Mouse (Mus musculus): ENCODE data around the gene Osm.

The Osm gene

DNA sequence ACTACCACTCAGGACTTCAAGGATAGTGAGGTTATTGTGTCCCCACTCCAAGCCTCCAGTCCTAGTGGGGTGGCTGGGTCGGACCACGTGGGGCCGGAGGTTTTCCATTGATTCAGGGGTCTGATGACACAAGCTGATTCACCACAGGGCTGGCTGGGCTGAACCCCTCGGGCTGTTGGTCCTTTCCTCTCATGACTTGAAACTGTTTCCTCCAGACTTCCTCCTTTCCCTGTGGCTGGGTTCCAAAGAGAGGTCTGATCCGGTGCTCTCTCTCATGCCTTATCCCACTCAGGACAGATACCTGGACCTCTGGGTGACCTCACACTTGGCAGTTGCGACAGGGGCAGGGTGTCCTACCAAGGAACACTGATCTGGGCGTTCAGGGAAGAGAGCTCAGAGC is 3.9 kb downstream of the Osm start:
- DNase-seq (ENCODE audit: low spot score): no peak

DNA sequence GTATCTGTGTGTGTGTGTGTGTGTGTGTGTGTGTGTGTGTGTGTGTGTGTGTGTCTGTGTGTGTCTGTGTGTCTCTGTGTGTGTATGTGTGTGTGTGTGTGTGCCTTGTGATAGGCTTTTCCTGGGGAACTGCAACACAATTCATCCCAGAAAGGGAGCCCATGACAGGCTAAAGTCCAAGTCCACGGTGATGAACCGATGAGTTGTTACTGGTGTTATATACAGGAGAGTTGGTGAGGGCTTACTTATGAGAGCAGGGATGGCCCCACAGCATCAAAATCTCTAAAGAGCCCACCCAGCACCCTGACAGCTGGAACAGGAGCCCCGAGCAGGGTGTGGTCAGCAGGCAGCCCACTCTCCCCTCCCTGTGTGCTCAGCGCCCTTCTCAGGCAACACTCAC is 5.0 kb downstream of the Osm start:
- DNase-seq (ENCODE audit: low spot score): no peak

DNA sequence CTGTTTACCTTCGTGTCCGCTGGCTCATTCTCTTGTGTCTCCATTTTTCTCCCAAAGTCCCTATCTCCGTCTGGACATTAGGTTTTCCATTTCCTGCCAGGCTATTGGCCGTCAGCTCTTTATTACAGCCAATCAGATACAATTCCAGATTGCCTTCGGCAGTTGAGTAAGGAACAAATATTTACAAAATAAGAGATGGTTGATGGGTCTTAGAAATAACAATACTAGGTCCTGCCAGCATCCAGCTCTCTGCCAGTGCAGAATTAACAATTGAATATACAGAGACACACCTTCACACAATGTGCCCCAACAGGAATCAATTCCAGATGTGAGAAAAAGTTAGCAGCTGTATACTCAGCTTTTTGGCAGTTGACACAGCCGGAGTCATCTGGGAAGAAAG is 9.9 kb downstream of the Osm start:
- DNase-seq (ENCODE audit: low spot score): no peak

- no peak for DNase-seq (ENCODE audit: low spot score)
Measured at GRCm38 (mm10) chr11:4246623-4247022, 10.4 kb downstream of the Osm start.

GRCm38 (mm10) chr11:4247201-4247959 is 11.2 kb downstream of the Osm start:
- DNase-seq (ENCODE audit: low spot score): no peak

GRCm38 (mm10) chr11:4249151-4249550 is 12.9 kb downstream of the Osm start:
- no peak for DNase-seq (ENCODE audit: low spot score)

DNA sequence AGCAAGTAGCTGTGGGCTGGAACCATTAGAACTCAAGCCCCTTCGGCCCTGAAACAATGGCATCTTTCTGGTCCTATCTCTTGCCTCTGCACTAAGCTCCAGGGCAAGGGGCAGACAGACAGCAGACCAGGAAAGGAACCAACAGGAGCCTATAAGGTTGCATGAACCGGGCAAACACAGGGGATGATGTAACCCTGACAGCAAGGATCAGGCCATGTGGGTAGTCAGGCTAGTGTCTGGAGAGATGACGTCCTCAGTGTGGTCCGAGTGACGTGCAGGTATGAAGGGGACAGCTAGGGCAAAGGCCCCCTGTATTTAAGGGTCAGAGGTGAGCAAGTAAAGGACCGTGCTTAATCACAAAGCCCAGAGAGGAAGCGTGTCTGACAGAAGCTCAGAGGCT is 14.1 kb downstream of the Osm start:
- DNase-seq (ENCODE audit: low spot score): no peak

DNA sequence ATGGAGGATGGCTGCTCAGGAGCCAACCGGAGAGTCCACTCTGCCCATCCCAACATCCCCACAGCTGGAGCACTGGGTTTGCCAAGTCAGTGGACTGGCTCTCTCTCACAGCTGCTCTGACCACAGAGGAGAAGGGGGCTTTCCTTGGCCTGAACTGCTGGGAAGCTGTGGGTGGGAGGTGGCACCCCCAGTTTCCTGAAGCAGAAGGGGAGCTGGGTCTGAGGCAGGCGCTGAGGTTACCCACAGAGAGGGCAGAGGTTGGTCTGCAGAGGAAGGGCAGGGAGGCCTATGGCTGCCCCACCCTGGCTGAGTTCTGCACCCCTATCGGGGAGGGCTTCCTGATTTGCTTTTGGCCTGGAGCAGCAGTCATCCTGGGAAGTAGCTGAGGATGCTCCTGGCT is 15.2 kb downstream of the Osm start:
- DNase-seq (ENCODE audit: low spot score): no peak

DNA sequence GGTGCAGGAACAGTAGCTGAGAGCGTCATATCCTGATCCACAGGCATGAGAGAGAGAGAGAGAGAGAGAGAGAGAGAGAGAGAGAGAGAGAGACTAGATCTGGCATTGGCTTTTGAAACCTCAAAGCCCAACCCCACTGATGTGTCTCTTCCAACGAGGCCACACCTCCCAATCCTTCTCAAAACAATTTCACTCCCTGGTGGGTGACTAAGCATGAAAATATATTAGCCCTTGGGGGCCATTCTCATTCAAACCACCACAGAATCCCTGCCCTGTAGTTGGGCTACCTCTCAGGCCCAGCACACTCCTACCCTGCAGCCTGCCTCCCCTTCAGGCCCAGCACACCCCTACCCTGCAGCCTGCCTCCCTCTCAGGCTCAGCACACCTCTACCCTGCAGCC is 16.7 kb downstream of the Osm start:
- DNase-seq (ENCODE audit: low spot score): no peak

GRCm38 (mm10) chr11:4256846-4257607 is 20.8 kb downstream of the Osm start, which contains the start of gene Lif:
TSS of gene Lif (plus strand) at chr11:4257557.
- DNase-seq (ENCODE audit: low spot score): no peak

- DNase-seq (ENCODE audit: low spot score): no peak
Measured at GRCm38 (mm10) chr11:4257756-4258155, 21.5 kb downstream of the Osm start.

DNA sequence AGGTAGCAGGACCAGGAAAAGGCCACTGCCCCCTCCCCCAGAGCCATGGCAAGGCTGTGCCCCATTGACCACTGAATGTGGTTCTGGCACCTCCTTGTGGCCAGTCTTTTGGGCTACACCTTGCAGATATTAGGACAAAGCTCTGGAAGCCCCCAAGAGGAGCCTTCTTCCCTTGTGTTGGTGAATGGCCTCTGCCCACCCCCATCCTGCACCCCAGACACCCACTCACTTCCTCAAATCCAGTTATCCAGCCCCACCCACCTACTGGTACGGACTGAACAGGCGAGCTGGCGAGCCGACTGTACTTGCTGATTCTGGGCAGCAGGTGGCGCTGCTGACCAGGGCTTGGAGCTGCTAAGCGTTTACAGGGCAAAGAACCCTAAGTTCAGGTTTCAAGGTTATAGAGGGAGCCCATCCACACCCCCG is 22.4 kb downstream of the Osm start:
- peak; percentile 91 for DNase-seq (ENCODE audit: low spot score)

DNA sequence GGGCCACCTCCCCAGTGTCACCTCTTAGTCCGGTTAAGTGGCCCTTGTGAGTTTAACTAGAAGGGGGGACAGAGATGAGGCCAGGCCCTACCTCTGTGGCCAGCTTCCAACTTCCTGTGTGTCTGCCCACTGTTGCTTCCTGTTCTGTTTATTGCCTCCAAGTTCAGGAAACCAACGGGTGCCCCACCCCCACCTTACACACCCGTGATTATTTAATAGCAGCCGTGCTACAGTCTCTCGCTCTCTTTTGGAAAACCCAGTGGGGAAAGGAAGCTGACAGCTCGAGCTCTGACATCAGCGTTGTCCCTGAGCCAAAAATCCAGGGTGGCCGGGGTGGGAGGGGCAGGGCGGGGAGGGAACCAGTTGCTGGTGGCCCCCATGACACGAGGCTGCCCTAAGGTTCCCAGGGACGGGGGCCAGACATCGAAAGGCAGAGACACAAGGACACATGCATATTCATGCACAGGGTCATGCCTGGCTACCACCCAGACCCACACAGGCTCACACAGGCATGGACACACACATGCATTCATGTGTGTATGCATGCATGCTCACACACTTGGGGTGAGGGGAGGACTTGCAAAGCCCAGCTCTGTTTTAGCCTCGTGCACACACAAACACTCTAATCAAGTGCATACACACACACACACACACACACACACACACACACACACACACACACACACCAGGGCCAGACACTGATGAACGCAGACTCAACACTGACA is 24.4 kb downstream of the Osm start:
- no peak for DNase-seq (ENCODE audit: low spot score)

DNA sequence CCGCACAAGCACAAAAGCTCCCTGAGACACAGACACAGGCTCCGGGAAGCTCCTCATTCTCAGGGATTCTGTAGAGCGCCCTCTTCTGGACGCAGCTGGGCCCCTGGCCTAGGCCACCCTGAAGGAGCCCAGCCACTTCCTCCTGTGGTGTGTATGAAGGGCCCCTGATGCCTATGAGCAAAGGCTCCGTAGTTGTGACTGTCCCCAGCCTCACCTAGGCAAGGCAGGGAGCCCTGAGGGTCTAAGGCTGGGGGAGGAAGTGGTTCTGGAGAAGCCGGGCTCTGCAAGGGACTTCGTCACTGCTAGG is 24.9 kb downstream of the Osm start:
- peak; percentile 68 for DNase-seq (ENCODE audit: low spot score)

- DNase-seq (ENCODE audit: low spot score): peak; percentile 50
Measured at GRCm38 (mm10) chr11:4261969-4262368, 25.7 kb downstream of the Osm start.

DNA sequence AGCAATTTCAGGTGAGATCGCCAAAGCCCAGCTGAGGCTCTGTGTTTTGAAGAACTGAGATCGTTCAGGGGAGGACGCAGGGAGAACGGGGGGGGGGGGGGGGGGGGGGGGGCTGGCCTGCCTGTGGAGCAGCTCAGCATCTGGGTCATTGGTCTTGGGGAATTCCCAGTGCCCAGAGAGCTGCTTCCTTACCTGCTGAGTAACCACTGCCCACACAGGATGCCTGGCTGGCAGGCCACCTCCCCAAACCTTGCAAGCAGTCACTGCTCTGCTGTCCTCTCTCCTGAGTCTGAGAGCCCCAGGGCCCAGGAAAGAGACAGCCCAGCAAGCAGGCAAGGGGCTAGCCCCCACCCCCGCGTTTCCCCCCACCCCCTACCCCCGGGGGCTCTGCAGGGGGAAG is 26.6 kb downstream of the Osm start:
- no peak for DNase-seq (ENCODE audit: low spot score)

- DNase-seq (ENCODE audit: low spot score): no peak
Measured at GRCm38 (mm10) chr11:4263296-4263695, 27.1 kb downstream of the Osm start.

GRCm38 (mm10) chr11:4264066-4264465 is 27.8 kb downstream of the Osm start:
- DNase-seq (ENCODE audit: low spot score): no peak

DNA sequence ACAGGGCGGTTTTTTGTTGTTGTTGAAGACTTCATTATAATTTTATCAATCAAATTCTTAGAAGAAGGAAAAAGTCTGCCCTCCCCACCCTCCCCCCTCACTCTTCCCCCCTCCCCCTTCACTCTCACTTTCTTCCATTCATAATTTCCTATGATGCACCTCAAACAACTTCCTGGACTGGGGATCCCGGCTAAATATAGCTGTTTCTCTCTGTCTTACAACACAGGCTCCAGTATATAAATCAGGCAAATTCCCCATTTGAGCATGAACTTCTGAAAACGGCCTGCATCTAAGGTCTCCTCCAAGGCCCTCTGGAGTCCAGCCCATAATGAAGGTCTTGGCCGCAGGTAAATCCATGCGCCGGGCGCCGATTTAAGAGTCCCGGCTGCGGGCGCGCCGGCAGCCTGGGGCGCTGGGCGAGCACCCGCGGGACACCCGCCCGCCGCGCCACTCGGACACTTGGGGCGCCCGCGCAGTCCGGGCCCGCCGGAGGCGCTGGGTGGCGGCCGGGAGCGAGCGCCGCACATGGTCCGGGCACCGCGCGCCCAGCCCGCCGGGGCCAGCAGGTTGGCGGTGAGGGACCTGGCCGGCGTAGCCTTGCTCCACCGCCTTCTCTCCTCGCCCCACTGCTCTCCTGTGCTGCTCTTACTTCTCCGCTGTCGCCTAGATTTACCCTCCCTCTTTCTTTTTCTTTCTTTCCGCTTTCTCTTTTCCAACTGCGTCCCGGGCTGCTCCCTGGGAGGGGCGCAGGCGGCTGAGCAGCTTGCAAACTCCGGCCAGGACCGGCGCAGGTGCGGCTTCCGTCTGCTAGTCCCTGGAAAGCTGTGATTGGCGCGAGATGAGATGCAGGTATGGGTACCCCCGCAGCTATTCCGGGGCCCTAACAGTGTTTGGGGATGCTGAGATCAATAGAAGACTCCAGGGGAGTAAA is 30.3 kb downstream of the Osm start:
- DNase-seq (ENCODE audit: low spot score): peak; percentile 55

DNA sequence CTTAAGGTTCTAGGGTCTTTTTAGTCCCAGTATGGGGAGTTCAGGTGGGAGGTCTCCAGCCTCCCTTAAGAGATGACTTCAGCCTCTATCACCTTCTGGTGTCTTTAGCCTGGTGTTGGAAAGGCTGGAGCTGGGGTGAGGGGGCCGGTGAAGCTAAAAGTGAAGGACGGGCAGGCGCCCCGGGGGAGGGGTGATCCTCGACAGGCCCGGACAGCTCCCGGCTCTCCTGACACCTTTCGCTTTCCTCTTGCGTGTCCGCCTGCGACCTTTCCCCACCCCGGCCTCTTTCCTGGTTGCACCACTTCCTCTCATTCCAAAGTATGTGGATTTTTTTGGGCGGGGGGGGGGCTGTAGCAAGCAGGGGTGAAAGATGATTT is 31.0 kb downstream of the Osm start:
- DNase-seq (ENCODE audit: low spot score): no peak

GRCm38 (mm10) chr11:4268500-4268899 is 32.3 kb downstream of the Osm start:
- no peak for DNase-seq (ENCODE audit: low spot score)

Measured in retina, embryonic 14.5 days (tissue).